Mouse (Mus musculus) thymus, adult 2 months (tissue): ENCODE results near the gene Stk10.

Source experiments
- CTCF ChIP-seq: fragments of 200-500 bp; IDR thresholded peaks from 2 replicates; pipeline ENCODE4 v1.5.1; 2012; ENCODE audit warnings: mild to moderate bottlenecking, control low read depth, low read length, moderate library complexity, borderline replicate concordance; ENCODE audit not compliant: control insufficient read depth, poor library complexity, insufficient read depth; ENCODE audit errors: extremely low read depth
- POLR2A ChIP-seq: fragments of 200-500 bp; IDR thresholded peaks from 2 replicates; pipeline ENCODE4 v1.6.1; 2012; ENCODE audit warnings: mild to moderate bottlenecking, low read length, control low read depth, moderate library complexity; ENCODE audit not compliant: control insufficient read depth, poor library complexity, insufficient read depth; ENCODE audit errors: extremely low read depth

DNA sequence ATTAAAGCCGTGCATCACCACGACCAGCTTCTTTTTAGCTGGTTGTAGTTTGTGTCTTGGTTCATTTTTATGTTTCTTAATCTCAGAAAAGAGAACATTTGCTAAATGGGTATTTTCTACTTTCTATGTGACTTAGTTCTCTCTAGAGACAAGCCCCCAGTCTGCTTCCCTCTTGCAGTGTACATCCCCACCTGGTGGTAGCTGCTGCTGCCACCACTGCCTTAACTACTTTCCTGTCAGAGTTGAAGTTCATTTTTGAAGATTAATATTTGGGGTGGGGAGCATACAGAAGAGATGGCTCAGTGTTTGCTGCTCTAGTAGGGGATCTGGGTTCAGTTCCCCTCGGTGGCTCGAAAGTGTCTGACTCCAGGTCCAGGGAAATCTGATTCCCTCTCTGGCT is 33.2 kb upstream of the Stk10 start:
- TF ChIP-seq CTCF (no peak), POLR2A (no peak)
